Mouse (Mus musculus) kidney, postnatal 25 days (tissue): ENCODE results near the gene Sptssa.
A peak's percentile ranks its signal among the peaks of the same experiment; 100 is the strongest.
"Not testable (repeated sequence)": the region's sequence is repeated elsewhere in the genome, so short reads cannot be mapped to it uniquely, and the experiment has no call there.

Experiments
- DNase-seq, 2 experiments: peaks; one replicate each; pipeline ENCODE4 v3.0.0; 2021; ENCODE audit warnings: mixed read lengths in 2 of 2

Gene Sptssa

DNA sequence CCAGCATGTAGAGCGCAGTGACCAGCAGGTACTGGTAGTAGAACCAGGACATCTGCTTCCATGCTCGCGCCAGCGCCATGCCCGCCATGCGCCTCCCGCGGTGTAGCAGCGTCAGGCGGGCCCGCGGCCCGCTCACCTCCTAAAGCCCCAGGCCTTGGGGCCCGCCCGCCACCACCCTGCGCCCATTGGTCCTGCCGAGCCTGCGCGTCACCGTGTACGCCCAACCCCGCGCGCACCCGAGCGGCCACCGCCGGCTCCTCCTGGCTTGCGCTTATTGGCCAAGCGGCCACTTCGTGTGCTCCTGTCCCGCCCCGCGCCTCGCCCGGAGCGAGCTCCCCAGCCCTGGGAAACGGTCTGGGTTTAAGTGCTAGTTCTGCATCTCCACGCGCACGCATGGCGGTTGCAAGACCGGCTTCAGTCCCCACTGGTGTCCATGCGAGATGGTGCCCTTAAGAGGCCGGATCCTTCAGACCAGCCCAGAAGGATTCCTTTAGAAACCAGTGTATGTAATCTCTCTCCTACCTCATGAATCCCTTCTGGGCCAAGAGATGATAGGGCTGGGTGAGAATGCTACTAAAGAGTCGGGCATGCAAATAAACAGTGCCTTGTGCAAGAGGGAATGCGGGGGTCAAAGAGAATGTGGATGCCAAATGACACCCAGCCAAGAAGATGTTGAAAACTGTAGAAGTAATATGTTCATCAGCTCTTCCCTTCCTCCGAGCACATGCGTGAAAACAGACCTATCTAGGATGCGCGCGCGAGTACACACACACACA, at the start of gene Sptssa:
Sptssa (minus strand) TSS at position 178 of the 776 bp plus-strand sequence.
- DNase-seq: peak; percentile 96 to 99

DNA sequence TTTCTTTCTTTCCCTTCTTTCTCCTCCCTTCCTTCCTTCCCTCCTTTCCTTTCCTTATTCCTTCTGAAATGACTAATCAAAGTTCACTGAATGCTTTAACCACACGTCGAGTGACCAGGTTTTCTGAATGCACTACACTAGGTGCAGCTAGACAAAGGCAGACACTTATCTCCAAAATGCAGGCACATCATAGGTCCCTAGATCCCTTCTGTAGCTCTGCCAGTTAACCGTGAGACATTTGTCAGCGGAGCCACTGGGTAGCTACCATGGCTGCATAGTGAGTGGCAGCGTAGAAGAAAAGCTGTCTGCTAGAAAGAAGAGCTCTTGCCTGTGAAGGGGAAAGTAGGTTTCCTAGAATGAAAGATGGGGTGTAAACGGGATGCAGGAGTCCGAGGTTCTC, 43.0 kb upstream of the Sptssa start:
- DNase-seq: no peak

DNA sequence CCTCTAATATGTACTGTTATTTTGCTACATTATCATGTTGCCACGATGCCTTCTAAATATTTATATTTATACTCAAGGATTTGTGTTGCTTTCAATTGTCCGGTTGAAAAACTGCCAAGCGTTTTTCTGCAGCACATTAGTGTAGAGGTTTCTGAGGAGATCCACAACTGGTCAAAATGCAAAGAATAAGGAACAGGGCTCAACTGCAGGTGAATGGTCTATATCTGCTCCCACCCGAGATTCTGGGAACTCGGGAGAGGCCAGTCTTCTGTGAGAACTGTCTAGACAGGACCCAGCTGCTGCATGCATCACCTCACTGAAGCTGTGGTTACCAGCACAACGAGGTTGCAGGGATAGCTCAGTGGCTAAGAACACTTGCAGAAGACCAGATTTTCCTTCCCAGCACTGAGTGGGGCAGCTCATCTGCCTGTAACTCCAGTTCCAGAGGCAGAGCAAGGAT, 41.4 kb upstream of the Sptssa start:
- DNase-seq: no peak

DNA sequence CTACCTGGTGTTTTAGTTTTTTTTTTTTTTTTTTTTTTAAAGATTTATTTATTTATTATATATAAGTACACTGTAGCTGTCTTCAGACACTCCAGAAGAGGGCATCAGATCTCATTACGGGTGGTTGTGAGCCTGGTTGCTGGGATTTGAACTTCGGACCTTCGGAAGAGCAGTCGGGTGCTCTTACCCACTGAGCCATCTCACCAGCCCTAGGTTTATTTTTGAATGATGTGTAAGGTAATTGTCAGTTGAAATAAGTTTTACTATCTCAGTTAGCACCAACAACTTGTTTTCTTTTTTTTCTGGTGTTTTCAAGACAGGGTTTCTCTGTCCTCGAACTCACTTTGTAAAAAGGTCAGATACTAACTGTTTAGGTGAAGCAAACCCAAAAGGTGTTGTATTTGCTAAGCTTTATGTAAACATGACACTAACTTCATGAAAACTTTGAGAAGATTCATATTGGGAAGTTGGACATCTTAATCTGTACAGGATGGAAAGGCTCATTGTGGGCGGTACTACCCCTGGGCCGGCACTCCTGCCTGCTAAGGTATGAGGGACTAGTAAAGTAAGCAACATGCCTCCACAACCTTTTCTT, 40.7 kb upstream of the Sptssa start:
- DNase-seq: peak in 1 of 2 experiments; percentile 46

DNA sequence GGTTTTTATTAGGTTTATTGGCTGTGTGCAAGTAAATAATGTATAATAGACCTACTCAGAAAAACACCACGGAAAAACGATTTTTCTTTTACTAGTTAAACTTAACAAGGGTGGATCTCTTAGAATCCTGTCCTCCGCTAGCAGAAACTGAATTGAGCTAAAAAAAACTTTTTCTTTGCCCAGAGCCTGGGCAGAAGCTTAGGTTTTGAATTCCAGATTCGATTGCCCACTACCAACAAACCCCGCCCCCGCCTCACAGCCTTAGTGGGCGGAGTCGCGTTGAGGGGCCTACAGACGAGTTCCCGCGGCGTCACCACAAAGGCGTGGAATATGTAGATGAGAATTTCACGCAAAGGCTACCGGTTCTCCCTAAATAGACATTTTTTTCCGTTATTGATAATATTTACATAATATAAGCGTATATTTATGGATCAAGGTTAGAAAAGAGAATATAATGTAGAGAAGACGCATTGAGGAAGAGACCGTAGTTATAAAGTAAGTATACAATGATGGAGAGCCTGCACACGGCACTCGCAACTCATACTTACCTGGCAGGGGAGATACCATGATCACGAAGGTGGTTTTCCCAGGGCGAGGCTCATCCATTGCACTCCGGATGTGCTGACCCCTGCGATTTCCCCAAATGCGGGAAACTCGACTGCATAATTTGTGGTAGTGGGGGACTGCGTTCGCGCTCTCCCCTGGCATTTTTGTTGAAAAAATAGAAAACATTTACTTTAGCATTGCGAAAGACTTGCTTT, 40.0 kb upstream of the Sptssa start:
- peak; percentile 98 for DNase-seq

DNA sequence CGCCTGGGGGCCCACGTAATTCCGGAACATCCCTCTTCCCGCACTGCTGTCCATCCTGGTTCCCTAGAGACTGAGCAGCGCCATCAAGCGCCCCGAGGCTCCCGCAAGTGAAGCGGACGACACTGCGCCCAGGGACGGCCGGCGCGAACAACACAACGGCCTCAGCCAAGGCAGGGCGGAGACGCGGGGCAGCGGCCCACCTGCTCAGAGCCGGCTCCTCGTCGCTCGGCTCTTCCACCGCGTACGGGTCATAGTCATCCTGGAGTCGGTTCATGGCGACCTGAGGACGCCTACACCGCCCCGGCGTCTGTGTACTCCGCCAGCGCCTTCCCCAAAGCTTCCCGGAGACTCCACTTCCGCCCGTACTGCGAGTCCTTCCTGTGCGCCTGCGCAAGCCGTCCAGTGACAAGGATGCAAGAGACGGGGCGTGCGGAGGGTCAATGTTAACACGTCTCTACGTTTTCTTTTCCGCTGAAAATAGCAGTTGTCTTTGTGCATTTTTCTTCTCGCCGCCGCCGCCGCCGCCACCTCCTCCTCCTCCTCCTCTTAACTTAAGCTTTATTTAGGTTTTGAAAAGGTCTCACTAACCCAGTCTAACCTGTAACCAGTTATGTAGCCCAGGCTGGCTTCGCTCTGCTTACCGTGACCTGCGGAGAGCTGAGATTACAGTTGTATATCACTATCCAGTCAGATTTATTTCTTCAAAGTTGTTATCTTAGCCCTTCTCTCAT, 39.3 kb upstream of the Sptssa start, which contains the start of gene Eapp:
Eapp (minus strand) TSS at position 387 of the 731 bp plus-strand sequence.
- peak; percentile 97 to 99 for DNase-seq

DNA sequence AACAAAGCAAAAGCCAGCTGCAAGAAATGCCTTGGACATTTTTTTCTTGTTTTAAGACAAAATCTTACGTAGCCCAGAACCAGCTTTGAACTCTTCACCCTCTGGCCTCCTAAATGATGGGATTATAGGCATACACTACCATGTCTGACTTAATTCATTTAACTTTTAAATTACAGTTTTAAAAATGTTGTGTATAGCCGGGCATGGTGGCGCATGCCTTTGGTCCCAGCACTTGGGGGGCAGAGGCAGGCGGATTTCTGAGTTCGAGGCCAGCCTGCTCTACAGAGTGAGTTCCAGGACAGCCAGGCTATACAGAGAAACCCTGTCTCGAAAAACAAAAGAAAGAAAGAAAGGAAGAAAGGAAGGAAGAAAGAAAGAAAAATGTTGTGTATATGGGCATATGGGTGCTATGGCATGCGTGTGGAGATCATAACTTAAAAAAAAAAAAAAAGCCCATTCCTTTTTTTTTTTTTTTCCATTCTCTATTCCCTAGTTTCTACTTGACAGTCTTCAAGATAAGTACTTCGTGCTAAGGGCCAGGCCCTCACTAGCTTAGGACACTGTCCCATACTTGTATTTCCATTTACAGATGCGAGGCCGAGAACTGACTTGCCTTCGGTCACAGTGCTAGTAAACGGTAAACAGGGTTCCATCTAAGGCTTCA, 38.6 kb upstream of the Sptssa start:
- DNase-seq: no peak

DNA sequence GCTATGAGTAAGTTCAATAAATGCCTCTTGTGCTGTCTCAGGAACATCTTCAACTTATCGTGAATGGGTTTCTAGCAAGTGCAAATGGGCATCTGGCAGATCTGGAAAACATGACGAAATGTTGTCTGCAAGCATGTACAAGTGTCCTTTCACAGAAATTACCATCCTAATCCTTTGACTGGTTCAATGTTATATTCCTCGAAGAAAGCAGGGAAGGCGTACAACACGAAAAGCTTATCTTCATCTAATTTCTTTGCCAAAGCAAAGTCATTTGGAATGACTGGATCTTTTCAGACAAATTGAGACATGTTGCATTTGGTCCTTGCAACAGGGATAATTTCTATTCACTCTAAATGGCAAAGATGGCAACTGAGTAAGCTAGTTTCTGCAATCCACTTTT, 32.7 kb upstream of the Sptssa start:
- no peak for DNase-seq

DNA sequence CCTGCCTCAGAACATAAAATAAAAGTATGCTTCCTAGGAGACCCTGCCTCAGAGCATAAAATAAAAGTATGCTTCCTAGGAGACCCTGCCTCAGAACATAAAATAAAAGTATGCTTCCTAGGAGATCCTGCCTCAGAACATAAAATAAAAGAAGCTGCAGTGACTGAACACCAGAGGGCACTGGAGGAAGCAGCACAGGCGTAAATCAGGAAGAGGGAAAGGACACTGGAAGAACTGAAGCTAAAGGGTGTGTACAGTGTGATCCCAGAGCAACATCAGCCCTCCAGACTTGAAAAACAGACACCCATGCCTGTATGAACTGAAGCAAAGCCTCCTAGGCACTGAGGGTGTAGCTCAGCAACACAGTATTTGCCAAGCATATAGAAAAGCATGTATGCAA, 26.8 kb upstream of the Sptssa start:
- DNase-seq: peak in 1 of 2 experiments; percentile 11

DNA sequence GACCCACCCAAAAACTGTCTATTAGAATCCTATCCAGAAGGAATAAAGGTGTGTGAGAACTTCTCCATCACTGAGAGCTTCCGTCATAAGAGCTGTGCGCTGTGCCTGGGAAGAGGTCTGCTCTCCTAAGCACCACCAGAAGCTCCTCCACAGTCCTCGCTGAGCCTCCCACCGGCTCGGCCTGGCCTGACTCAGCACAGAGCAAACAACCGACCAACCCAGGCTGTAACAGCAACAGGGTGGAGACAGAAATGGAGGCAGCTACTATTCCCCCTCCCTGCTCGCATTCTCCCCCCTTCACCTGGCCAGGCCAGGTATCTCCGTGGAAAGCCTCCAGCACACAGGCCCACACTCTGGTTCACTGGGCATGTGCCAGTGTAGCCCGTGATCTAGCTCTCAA, 20.3 kb upstream of the Sptssa start:
- DNase-seq: no peak

DNA sequence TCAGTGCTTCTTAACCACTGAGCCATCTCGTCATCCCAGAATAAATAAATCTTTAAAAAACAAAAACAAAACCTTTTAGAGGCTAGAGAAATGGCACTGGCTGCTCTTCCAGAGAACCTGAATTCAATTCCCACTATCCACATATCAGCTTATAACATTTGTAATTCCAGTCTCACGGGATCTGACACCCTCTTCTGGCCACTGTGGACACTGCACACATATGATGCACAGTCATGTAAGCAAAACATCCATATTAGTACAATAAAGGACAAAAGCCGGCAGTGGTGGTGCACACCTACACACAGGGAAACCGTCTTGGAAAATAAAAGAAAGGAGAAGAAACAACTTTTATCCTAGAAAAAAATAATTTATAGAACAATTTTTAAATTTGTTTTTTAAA, 19.0 kb upstream of the Sptssa start:
- no peak for DNase-seq

DNA sequence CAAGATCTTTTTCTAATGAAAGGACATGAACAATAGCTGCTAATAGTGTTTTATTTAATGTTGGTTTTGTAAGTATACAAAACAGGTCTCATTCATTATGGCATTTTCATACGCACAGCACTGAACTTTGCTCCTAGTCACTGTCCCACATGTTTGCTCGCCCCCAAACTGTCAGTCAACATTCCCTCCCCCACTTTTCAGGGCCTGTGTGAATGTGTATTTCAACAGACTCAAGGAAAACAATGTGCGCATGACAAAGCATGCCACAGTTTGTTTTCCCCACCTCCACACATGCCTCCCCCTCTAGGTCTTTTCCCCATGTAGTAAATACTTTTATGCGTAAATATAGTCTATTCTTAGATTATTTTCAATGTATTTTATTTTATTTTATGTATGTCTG, 14.9 kb upstream of the Sptssa start:
- no peak for DNase-seq

DNA sequence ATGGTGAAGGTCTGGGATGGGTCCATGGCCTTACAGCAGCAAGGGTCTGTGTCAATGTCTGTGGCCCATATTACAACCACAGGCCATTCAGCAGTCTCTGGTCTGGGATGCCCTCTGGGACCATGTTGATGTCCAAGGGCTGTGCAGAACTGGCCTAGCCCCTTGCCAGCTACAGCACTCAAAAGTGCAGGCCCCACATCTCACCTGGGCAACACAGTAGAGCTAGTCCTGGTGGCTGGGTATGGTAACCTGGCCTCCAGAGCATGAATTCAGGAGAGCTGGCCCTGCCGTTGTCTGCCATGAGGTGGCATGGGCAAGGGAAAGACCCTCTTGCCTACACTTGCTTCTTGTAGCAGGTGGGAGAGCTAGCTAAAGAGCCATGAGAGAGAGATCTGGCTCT, 11.8 kb upstream of the Sptssa start:
- DNase-seq: no peak

DNA sequence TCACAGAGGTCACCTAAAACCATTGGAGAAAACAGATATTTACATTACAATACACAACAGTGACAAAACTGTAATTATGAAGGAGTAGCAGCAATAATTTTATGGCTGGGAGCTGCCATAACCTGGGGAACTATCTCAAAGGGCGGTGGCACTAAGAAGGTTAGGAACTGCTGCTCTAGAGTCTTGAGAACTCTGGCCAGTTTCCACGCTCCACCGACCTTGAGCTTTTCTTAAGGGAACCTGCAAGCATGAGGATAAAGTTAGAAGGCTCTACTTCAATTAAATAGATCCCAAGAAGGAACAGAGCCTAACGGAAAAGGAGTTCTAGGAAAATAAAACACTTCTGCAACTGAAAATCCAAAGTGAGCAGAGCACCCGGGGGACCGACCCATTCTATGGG, 9.2 kb upstream of the Sptssa start:
- DNase-seq: peak in 1 of 2 experiments; percentile 52

DNA sequence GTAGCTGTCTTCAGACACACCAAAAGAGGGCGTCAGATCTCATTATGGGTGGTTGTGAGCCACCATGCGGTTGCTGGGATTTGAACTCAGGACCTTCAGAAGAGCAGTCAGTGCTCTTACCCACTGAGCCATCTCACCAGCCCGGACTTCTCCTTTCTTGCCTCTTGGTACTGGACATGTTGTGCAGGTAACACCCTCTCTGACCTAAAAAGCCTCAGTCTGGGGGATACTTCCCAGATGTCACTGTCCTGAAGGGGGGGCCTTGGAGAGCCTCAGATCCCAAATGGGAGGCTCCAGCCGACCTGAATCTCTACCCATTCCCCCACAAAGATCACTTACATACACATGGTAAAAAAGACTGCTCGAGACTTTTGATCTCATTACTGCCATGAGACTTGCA, 5.1 kb upstream of the Sptssa start:
- DNase-seq: not testable (repeated sequence)

DNA sequence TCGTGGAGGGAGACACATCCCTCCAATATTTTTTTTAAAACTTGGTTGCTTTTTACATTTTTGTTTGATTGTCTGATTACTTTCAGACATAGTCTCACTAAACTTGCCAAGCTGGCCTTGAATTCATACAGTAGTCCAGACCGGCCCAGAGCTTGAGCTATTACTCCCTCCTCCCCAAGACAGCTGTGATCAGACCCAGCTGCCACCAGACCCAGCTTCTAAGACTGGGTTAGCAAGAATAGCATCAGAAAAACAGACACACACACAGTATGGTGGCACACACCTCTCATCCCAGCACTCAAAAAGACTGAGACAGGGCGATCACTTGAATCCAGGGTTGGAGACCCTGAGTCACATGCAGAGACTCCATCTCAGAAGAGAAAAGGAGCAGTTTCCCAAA, 3.5 kb upstream of the Sptssa start:
- DNase-seq: no peak

DNA sequence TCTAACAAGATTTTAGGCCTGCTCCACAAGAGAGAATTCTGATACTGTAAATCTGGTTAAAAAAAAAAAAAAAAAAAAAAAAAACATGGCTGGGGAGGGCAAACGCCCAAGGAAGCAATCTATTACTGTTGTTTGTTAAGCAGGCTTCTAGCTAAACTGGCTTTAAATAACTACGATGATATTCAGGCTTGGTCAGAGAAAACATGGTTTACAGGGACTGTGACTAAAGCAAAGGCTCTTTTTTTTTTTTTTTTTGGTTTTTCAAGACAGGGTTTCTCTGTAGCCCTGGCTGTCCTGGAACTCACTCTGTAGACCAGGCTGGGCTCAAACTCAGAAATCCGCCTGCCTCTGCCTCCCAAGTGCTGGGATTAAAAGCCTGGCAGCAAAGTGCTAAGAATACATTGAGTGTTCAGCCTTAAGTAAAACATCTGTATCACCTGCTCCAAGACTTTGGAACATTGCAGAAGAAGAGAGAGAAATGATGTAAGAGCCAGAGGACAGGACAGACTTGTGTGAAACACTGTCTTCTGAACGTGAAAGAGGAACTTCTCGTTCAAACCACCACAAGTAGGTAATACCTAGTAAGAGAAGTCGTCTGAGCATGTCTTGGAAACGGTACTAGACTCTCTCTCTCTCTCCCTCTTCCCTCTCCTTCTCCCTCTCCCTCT, 2.2 kb upstream of the Sptssa start:
- no peak for DNase-seq

DNA sequence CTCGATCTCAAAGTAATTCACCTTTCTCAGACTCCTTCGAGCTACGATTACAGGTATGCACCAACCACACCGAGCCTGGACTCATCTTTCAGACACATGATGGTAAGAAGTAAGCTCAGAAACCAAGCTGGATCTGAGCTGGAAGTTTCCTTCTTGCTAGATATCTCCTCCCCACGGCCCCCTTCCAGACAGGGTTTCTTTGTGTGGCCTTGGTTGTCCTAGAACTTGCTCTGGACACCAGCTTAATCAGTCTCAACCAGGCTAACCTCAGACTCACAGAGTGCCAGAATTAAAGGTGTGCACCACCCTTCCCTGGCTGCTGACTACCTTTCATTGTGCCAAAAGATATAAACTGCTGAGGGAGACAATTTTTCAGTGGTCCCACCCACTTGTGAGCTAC, 1.6 kb upstream of the Sptssa start:
- DNase-seq: no peak

DNA sequence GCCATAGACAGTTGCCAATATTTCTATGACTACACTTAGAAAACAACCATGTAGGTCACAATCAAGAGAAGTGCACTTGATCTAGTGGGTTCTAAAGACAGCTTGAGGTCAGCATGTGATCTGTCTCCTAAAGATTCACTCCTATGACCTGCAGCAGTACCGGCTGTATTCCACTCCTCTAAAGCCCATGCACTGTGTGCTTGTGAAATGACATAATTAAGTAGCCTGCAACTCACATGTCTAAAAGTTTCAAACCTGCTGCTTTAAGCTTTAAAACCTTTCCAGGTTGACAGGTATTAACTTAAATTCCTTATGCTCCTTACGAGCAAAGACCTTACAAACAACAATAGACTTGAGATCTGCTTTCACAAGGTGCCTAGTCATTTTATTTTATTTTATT, 853 bp upstream of the Sptssa start:
- no peak for DNase-seq

DNA sequence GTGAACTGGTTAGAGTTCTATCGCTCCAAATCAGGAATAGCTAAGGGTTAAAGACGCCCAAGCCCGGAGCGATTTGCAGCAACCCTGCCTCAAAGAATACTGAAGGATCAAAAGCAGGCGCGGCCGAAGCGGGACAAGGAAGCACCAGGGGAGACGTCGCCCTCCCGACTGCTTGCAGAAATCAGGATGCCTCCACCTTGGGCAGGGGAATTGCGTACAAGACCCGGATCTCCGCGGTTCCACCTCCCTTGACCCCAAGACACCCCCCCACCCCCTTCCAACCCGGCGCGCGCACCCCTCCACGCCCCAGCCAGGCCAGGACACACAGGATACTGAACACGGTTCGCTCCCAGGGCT, 356 bp downstream of the Sptssa start:
- peak in 1 of 2 experiments; percentile 54 for DNase-seq

DNA sequence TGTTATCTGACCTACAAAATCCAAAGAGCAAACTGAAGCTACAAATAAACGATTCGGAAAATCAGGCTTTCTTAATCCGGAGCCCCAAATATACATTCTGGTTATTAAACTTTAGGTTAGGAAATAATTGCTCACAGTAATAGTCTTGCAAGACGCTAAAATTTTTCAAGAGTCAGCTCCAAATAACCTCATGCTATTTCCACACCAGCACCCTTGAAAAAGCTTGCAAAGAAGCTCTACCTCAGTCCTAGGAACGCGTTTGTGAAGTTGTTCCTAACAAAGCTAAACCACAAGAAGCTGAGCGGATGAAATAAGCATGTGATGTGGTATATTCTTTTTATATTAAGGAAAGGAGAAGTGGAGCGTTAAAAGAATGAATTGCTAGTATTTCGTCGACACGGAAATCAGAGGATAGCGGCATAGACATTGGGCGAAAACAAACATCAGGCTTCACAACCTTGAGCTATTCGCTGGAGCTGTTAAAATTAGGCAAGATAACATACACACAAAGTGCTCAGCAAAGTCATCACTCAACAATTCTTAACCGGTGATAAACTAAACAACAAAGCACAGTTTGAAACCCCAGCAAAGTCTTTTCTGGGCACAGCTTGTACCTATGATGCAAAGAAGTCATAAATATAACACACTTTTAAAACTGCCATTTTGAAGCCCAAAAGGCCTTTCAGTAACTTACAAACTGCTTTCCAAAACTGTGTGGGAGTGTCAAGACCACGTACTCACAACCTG, 908 bp downstream of the Sptssa start:
- DNase-seq: no peak
